Mouse (Mus musculus): ENCODE data around the gene 1700019N19Rik.
A peak's percentile ranks its signal among the peaks of the same experiment; 100 is the strongest.

- TF ChIP-seq CTCF (IDR thresholded peaks at IDR 0.05; ENCODE audit: low read depth, low read length): peak; percentile 81
- no peak for TF ChIP-seq POLR2A (IDR thresholded peaks at IDR 0.05; ENCODE audit: insufficient read depth, low read length)
- TF ChIP-seq EP300 (IDR thresholded peaks at IDR 0.05; ENCODE audit: insufficient read depth, low read depth, low read length): no peak
These were observed 12.1 kb upstream of the 1700019N19Rik start for GRCm38 (mm10) chr19:58806364-58806763.

All from ES-Bruce4 (cell line).